Mouse (Mus musculus): ENCODE data around the gene Tcte1.

DNA sequence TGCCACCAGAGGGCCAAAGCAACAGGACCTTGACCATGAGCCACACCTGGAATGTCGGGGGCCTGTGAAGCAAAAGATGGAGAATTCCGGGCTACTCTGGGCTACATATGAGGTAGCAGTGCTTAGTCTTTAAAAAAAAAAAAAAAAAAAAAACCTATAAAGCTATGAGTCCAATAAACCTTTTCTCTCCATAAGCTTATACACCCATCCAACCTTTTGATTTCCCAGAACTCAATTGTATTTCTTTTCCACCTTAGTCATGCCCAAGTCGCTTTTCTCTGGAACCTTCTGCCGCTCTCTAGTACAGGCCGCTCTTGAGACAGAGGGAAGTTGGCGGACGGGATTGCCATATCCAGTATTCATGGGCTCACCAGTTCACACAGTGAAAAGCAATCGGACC is 49.1 kb upstream of the Tcte1 start:
- TF ChIP-seq POLR2A (IDR thresholded peaks at IDR 0.05; ENCODE audit: borderline replicate concordance, low read depth, low read length) (no peak), CTCF (IDR thresholded peaks at IDR 0.05; ENCODE audit: low read depth, low read length) (no peak)

Measured in bone marrow macrophage, adult 2 months (primary cell).